Mouse (Mus musculus) embryonic facial prominence, embryonic 14.5 days (tissue): ENCODE measurements around the gene AK157302. TPM values are rescaled to one million over a fixed set of nuclear protein-coding genes. Genes with fewer than 3 reads are reported as not detected.
A peak's percentile ranks its signal among the peaks of the same experiment; 100 is the strongest.
"Not testable (repeated sequence)": the region's sequence is repeated elsewhere in the genome, so short reads cannot be mapped to it uniquely, and the experiment has no call there.

Experiments
- ATAC-seq: fragments of 200-750 bp; cut with Nextera tagmentation; 2 replicates; pipeline ENCODE4 v1.8.0; 2017; ENCODE audit warnings: low read depth, moderate number of reproducible peaks, moderate TSS enrichment
- DNase-seq: peaks from one replicate; pipeline ENCODE4 v3.0.0-alpha.2; 2015; ENCODE audit warnings: low spot score
- H3K27ac ChIP-seq: fragments of 300-500 bp; sonication (generic); replicated peaks from 2 replicates; pipeline ENCODE4 v1.5.1; 2014; ENCODE audit warnings: low read depth, mild to moderate bottlenecking, low read length, moderate library complexity
- H3K27me3 ChIP-seq: fragments of 300-500 bp; sonication (generic); replicated peaks from 2 replicates; pipeline ENCODE4 v1.6.1; 2014; ENCODE audit warnings: low read length; ENCODE audit not compliant: control insufficient read depth, insufficient read depth
- H3K36me3 ChIP-seq: fragments of 300-500 bp; sonication (generic); 2 replicates; pipeline ENCODE4 v1.6.1; 2014; ENCODE audit warnings: low read length, mixed read lengths; ENCODE audit not compliant: control insufficient read depth, insufficient read depth
- H3K4me1 ChIP-seq: fragments of 300-500 bp; sonication (generic); 2 replicates; pipeline ENCODE4 v1.6.1; 2014; ENCODE audit warnings: antibody characterized with exemption, low read length; ENCODE audit not compliant: control insufficient read depth, insufficient read depth
- H3K4me2 ChIP-seq: fragments of 300-500 bp; sonication (generic); 2 replicates; pipeline ENCODE4 v1.6.1; 2014; ENCODE audit warnings: low read depth, mild to moderate bottlenecking, low read length, moderate library complexity, mixed read lengths
- H3K4me3 ChIP-seq: fragments of 300-500 bp; sonication (generic); 2 replicates; pipeline ENCODE4 v1.5.1; 2014; ENCODE audit warnings: low read depth, mild to moderate bottlenecking, low read length
- H3K9ac ChIP-seq: fragments of 300-500 bp; sonication (generic); 2 replicates; pipeline ENCODE4 v1.6.1; 2014; ENCODE audit warnings: low read depth, mild to moderate bottlenecking, low read length, moderate library complexity, mixed read lengths
- H3K9me3 ChIP-seq: fragments of 300-500 bp; sonication (generic); 2 replicates; pipeline ENCODE4 v1.6.1; 2016; ENCODE audit warnings: low read length; ENCODE audit not compliant: control insufficient read depth
- WGBS: fragments of 180-500 bp; shearing (Covaris S2); extraction: QIAGEN DNeasy Blood & Tissue Kit; methylation state at CpG from one replicate; pipeline ENCODE4 v1.1.7; 2014; 5-methylcytosine and 5-hydroxymethylcytosine counted together
- polyA plus RNA-seq: library from polyadenylated mRNA; unstranded; fragments of >200 nt; fragmentation: Nextera tagmentation; extraction: Ambion mirVana; gene quantifications from 2 replicates; pipeline ENCODE4 v1.2.1, GENCODE M21; 2014

AK157302 gene
- polyA plus RNA-seq, 1 experiment from 2014 or later, result 0.11 TPM

DNA sequence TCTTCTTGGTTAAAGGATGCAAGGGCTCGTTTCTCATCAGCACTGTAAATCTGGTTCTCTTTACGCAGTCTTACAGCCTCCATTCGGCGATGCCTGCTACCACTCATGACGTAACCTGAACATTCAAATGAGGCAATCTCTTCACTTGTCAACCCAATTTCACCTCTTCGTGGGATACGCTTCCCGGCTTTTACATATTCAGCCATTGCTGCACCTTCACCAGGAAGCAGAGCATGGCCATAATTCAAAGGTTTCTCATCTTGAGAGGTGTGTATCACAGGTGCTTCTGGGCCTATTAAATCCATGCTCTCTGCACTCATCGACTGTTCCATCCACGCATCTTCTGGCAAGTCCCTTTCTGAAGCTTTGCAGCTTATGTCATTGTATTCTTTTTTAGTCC is 27.7 kb upstream of the AK157302 start:
- DNase-seq (no peak), ATAC-seq (no peak)
- no peak overlapping the region for H3K9ac ChIP-seq
- H3K27me3 ChIP-seq, result peaks cover 5% of the 10 kb centered on the region; the same call in 1 of the 2 replicates
- WGBS, result 83% methylated on average over 10 of the region's 10 CpGs
- H3K4me3 ChIP-seq, result no peak overlapping the region
- H3K4me1 ChIP-seq, result no peaks in the 10 kb centered on the region
- H3K36me3 ChIP-seq, result no peaks in the 10 kb centered on the region
- peak overlapping the region; percentile 92; the same call in 1 of the 2 replicates for H3K4me2 ChIP-seq
- no peaks in the 10 kb centered on the region for H3K9me3 ChIP-seq
- H3K27ac ChIP-seq, result no peak overlapping the region

GRCm38 (mm10) chr13:21468061-21469019 is 26.7 kb upstream of the AK157302 start, which contains the start of gene Nkapl:
TSS of gene Nkapl (minus strand) at chr13:21468509.
- peak; percentile 91 for DNase-seq
- under 1% methylated on average over 23 of the region's 54 CpGs for WGBS
- H3K27ac ChIP-seq, result no peak within 1 kb of the TSS; the same call in 1 of the 2 replicates
- peak within 1 kb of the TSS; percentile 73 for H3K9ac ChIP-seq
- ATAC-seq, result peak; percentile 99
- peak within 1 kb of the TSS; percentile 65 for H3K4me3 ChIP-seq
- no peaks in the 10 kb centered on the region for H3K36me3 ChIP-seq
- H3K4me2 ChIP-seq, result peak within 1 kb of the TSS; percentile 92
- H3K4me1 ChIP-seq, result no peaks in the 10 kb centered on the region
- no peaks in the 10 kb centered on the region for H3K9me3 ChIP-seq
- peaks cover 5% of the 10 kb centered on the region; the same call in 1 of the 2 replicates for H3K27me3 ChIP-seq

GRCm38 (mm10) chr13:21469097-21469496 is 25.9 kb upstream of the AK157302 start:
- Histone ChIP-seq H3K36me3 (no peaks in the 10 kb centered on the region), H3K4me3 (no peak overlapping the region), H3K9ac (no peak overlapping the region)

DNA sequence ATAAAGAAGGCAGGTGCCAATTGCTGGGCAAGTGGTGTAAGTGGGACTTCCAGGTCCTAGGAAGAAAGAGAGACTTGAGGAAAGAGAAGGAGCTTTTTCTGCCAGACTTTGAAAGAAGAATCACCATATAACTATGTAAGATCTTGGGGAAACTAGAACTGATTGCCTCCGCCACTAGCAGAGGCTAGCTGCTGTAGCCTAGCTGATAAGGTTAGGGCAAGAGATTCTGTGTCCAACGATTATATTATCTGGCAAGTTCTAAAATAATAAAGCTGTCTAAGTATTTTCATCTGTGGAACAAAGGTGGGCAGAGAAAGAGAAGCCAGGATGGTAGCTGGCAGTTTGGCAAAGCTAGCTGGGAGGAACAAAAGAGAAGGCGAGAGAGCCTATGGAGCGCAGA is 22.6 kb upstream of the AK157302 start:
- Histone ChIP-seq H3K9ac (no peak overlapping the region), H3K27ac (no peak overlapping the region), H3K4me1 (no peaks in the 10 kb centered on the region), H3K4me2 (no peak overlapping the region), H3K4me3 (no peak overlapping the region), H3K9me3 (no peaks in the 10 kb centered on the region), H3K36me3 (no peaks in the 10 kb centered on the region), H3K27me3 (peaks cover 5% of the 10 kb centered on the region; the same call in 1 of the 2 replicates)
- DNase-seq (no peak), ATAC-seq (no peak)
- 34% methylated on average over 4 of the region's 4 CpGs for WGBS

More at GRCm38 (mm10) chr13:21469097-21469496, 25.9 kb upstream of the AK157302 start:
- no peaks in the 10 kb centered on the region for H3K4me1 ChIP-seq
- no peaks in the 10 kb centered on the region for H3K9me3 ChIP-seq
- H3K27ac ChIP-seq, result no peak overlapping the region
- peaks cover 5% of the 10 kb centered on the region; the same call in 1 of the 2 replicates for H3K27me3 ChIP-seq
- ATAC-seq (no peak), DNase-seq (no peak)
- WGBS, result 26% methylated on average over 9 of the region's 9 CpGs
- H3K4me2 ChIP-seq, result peak overlapping the region; percentile 92

- peak within 1 kb of the TSS; percentile 70 for H3K27ac ChIP-seq
- 2% methylated on average over 19 of the region's 31 CpGs for WGBS
- DNase-seq, result peak; percentile 89
- peak within 1 kb of the TSS; percentile 65 for H3K4me2 ChIP-seq
- ATAC-seq, result peak; percentile 83
- peak within 1 kb of the TSS; percentile 68 for H3K9ac ChIP-seq
- H3K36me3 ChIP-seq, H3K27me3 ChIP-seq, H3K4me1 ChIP-seq, H3K9me3 ChIP-seq: not testable (repeated sequence)
- peak within 1 kb of the TSS; percentile 62 for H3K4me3 ChIP-seq
These were observed 16.0 kb upstream of the AK157302 start, which contains the start of the genes Zkscan4 and Gm10065 for GRCm38 (mm10) chr13:21478759-21479670. TSS of gene Zkscan4 (plus strand) at chr13:21478907. TSS of gene Gm10065 (minus strand) at chr13:21479441.

DNA sequence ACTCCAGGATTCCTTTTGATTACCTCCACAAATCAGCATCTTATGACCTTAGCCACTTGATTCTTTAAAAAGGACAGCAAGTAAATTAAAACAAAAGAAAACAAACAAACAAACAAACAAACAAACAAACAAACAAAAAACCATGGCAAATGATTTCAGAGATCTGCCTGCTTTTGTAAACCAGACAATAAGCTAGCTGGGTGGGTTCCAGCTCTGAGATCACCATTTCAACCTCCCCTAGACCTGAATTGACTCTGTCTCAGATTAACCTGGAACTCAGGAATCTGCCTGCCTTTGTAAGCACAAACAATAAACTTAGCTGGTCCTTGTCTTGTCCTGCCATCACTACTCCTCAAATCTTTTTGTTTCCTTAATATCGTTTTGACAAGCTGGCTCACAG is 8.1 kb upstream of the AK157302 start:
- no peaks in the 10 kb centered on the region for H3K4me1 ChIP-seq
- H3K4me3 ChIP-seq, result no peak overlapping the region
- H3K36me3 ChIP-seq, result peaks cover 15% of the 10 kb centered on the region; the same call in 1 of the 2 replicates
- no peaks in the 10 kb centered on the region for H3K27me3 ChIP-seq
- H3K4me2 ChIP-seq, result no peak overlapping the region
- H3K9ac ChIP-seq, result no peak overlapping the region
- DNase-seq, result no peak
- H3K9me3 ChIP-seq, result peaks cover 4% of the 10 kb centered on the region; the same call in 1 of the 2 replicates
- WGBS, result 89% methylated on average over 1 of the region's 1 CpGs
- no peak overlapping the region for H3K27ac ChIP-seq
- ATAC-seq, result no peak

GRCm38 (mm10) chr13:21492847-21493246 is 2.2 kb upstream of the AK157302 start:
- DNase-seq (no peak), ATAC-seq (no peak)
- no peaks in the 10 kb centered on the region for H3K27me3 ChIP-seq
- no peaks in the 10 kb centered on the region for H3K4me1 ChIP-seq
- H3K9me3 ChIP-seq, result no peaks in the 10 kb centered on the region
- 93% methylated on average over 5 of the region's 5 CpGs for WGBS
- H3K36me3 ChIP-seq, result no peaks in the 10 kb centered on the region
- no peak overlapping the region for H3K9ac ChIP-seq
- H3K4me2 ChIP-seq, result no peak overlapping the region
- H3K4me3 ChIP-seq, result no peak overlapping the region
- H3K27ac ChIP-seq, result no peak overlapping the region

DNA sequence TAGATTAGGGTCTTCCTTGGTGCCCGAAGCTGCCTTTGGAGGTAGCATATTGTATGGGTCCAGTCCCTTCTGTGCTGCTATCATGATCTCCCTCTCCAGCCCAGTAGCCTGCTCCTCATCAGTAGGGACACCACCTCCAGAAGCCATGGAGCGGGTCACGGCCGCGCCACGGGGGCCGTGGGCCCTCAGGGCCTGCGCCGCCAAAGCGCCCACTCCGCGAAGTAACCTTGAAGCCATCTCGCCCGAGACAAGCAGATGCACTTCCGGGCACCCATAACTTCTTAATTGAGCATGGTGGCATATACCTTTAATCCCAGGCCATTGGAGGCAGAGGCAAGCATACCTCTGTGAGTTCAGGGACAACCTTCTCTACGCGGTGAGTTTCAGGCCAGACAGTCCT is 6.2 kb downstream of the AK157302 start, which contains the start of gene Gm11273:
Gene Gm11273, minus strand, starts transcription at position 237 of the 400 bp plus-strand sequence.
- DNase-seq, H3K27ac ChIP-seq, ATAC-seq, H3K4me2 ChIP-seq, H3K9me3 ChIP-seq, H3K4me3 ChIP-seq, H3K4me1 ChIP-seq, H3K27me3 ChIP-seq, H3K36me3 ChIP-seq, H3K9ac ChIP-seq: not testable (repeated sequence)
- 96% methylated on average over 17 of the region's 17 CpGs for WGBS
